Mouse (Mus musculus): ENCODE data around the gene Tbc1d10b.

The Tbc1d10b gene

GRCm38 (mm10) chr7:127162546-127162945 is 45.7 kb downstream of the Tbc1d10b start:
- DNase-seq (ENCODE audit: low read depth) = no peak

- no peak for DNase-seq (ENCODE audit: low read depth)
Observed at GRCm38 (mm10) chr7:127157548-127157947, 50.7 kb downstream of the Tbc1d10b start.

GRCm38 (mm10) chr7:127153477-127153876 is 54.8 kb downstream of the Tbc1d10b start:
- DNase-seq (ENCODE audit: low read depth) = no peak

GRCm38 (mm10) chr7:127152464-127152863 is 55.8 kb downstream of the Tbc1d10b start:
- DNase-seq (ENCODE audit: low read depth) = no peak

GRCm38 (mm10) chr7:127147901-127148300 is 60.4 kb downstream of the Tbc1d10b start:
- DNase-seq (ENCODE audit: low read depth) = no peak

Data from naive thymus-derived CD4-positive, alpha-beta T cell, adult 2 months (primary cell).